Mouse (Mus musculus): ENCODE results near the gene 2900011O08Rik. TPM values are rescaled to one million over a fixed set of nuclear protein-coding genes. Genes with fewer than 3 reads are reported as not detected.

The 2900011O08Rik gene
- polyA plus RNA-seq, 1 experiment from 2014 or later, result 128 TPM

DNA sequence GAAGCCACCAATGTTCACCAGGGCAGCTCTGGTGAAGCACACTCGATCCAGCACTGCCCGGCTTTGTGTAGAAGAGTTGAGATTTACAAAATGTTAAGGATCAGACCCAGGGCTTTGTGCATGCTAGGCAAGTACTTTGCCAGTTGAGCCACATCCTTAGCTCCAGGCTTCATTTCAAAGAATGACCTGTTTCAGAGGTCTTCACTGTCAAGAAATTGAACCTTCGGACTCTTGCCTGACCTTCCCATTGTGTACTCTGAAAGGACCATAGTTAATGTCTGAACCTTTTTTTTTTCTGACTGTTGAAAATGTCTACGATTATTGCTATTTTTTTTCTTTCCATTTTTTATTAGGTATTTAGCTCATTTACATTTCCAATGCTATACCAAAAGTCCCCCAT is 23.6 kb downstream of the 2900011O08Rik start:
- H3K27me3 ChIP-seq, result no peaks in the 10 kb centered on the region
- H3K27ac ChIP-seq, result no peak overlapping the region
- no peak for ATAC-seq (ENCODE audit: low FRiP score)
- H3K9me3 ChIP-seq, result no peaks in the 10 kb centered on the region
- H3K4me2 ChIP-seq, result no peak overlapping the region
- peaks cover 2% of the 10 kb centered on the region; the same call in 1 of the 2 replicates for H3K36me3 ChIP-seq
- H3K4me3 ChIP-seq, result no peak overlapping the region
- H3K9ac ChIP-seq, result no peak overlapping the region
- H3K4me1 ChIP-seq (replicated peaks), result no peaks in the 10 kb centered on the region
- WGBS, result 96% methylated on average over 4 of the region's 4 CpGs

DNA sequence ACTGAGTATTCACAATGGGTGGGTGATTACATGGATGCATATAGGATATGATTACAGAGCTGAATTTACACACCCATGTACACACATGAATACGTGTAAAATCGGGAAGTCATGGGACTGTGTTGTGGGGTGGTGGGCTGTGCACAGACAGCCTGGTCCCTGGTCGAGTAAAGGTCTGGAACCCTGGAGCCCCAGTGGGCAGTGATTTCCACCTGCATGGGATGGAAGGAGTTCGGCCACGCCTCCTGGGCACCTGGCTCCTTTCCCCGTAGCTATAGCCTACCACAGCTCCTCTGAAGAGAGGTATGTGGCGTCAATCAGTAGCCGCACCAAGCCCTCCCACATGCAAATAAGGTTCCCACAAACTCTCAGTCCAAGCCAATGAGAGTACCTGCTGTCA is 30.9 kb downstream of the 2900011O08Rik start:
- ATAC-seq (ENCODE audit: low FRiP score), result no peak
- H3K9me3 ChIP-seq, result no peaks in the 10 kb centered on the region
- 88% methylated on average over 8 of the region's 8 CpGs for WGBS

GRCm38 (mm10) chr16:14021166-14021822 is 34.9 kb downstream of the 2900011O08Rik start:
- no peaks in the 10 kb centered on the region for H3K27me3 ChIP-seq
- WGBS, result 89% methylated on average over 3 of the region's 3 CpGs
- no peak for ATAC-seq (ENCODE audit: low FRiP score)
- H3K4me1 ChIP-seq (replicated peaks), result 0 out of 2 replicates have a peak, but pooled peaks cover 6% of the 10 kb centered on the region
- H3K4me2 ChIP-seq, result no peak overlapping the region
- peaks cover 8% of the 10 kb centered on the region for H3K36me3 ChIP-seq
- no peak overlapping the region for H3K27ac ChIP-seq
- no peak overlapping the region for H3K4me3 ChIP-seq
- no peaks in the 10 kb centered on the region for H3K9me3 ChIP-seq
- no peak overlapping the region for H3K9ac ChIP-seq

More for the DNA sequence above, 30.9 kb downstream of the 2900011O08Rik start:
- H3K27me3 ChIP-seq, result no peaks in the 10 kb centered on the region
- no peak overlapping the region for H3K9ac ChIP-seq
- H3K4me1 ChIP-seq (replicated peaks), result no peaks in the 10 kb centered on the region
- H3K4me3 ChIP-seq, result no peak overlapping the region
- H3K36me3 ChIP-seq, result peaks cover 8% of the 10 kb centered on the region
- H3K4me2 ChIP-seq, result no peak overlapping the region
- H3K27ac ChIP-seq, result no peak overlapping the region

GRCm38 (mm10) chr16:14025091-14025990 is 38.9 kb downstream of the 2900011O08Rik start:
- 0 out of 2 replicates have a peak, but pooled peaks cover 6% of the 10 kb centered on the region for H3K4me1 ChIP-seq (replicated peaks)
- no peaks in the 10 kb centered on the region for H3K36me3 ChIP-seq
- no peaks in the 10 kb centered on the region for H3K27me3 ChIP-seq
- H3K4me3 ChIP-seq, result no peak overlapping the region
- H3K9ac ChIP-seq, result no peak overlapping the region
- H3K9me3 ChIP-seq, result no peaks in the 10 kb centered on the region
- ATAC-seq (ENCODE audit: low FRiP score), result no peak
- H3K27ac ChIP-seq, result no peak overlapping the region
- no peak overlapping the region for H3K4me2 ChIP-seq
- WGBS, result 49% methylated on average over 2 of the region's 2 CpGs

- H3K4me2 ChIP-seq, result no peak overlapping the region
- 0 out of 2 replicates have a peak, but pooled peaks cover 6% of the 10 kb centered on the region for H3K4me1 ChIP-seq (replicated peaks)
- ATAC-seq (ENCODE audit: low FRiP score), result no peak
- 66% methylated on average over 2 of the region's 2 CpGs for WGBS
- H3K4me3 ChIP-seq, result no peak overlapping the region
- H3K9ac ChIP-seq, result no peak overlapping the region
- H3K27me3 ChIP-seq, result no peaks in the 10 kb centered on the region
- no peaks in the 10 kb centered on the region for H3K9me3 ChIP-seq
- peaks cover 3% of the 10 kb centered on the region; the same call in 1 of the 2 replicates for H3K36me3 ChIP-seq
- H3K27ac ChIP-seq, result no peak overlapping the region
Observed at GRCm38 (mm10) chr16:14029072-14029471, 42.7 kb downstream of the 2900011O08Rik start.

GRCm38 (mm10) chr16:14029851-14030250 is 43.4 kb downstream of the 2900011O08Rik start:
- Histone ChIP-seq H3K9me3 (no peaks in the 10 kb centered on the region), H3K27ac (no peak overlapping the region), H3K4me3 (no peak overlapping the region), H3K36me3 (peaks cover 3% of the 10 kb centered on the region; the same call in 1 of the 2 replicates), H3K4me1 (replicated peaks) (0 out of 2 replicates have a peak, but pooled peaks cover 6% of the 10 kb centered on the region), H3K9ac (no peak overlapping the region), H3K4me2 (no peak overlapping the region), H3K27me3 (no peaks in the 10 kb centered on the region)
- 75% methylated on average over 2 of the region's 2 CpGs for WGBS
- no peak for ATAC-seq (ENCODE audit: low FRiP score)

- WGBS, result 91% methylated on average over 4 of the region's 4 CpGs
- H3K4me3 ChIP-seq, result no peak overlapping the region
- peaks cover 3% of the 10 kb centered on the region; the same call in 1 of the 2 replicates for H3K36me3 ChIP-seq
- H3K27me3 ChIP-seq, result no peaks in the 10 kb centered on the region
- H3K9me3 ChIP-seq, result no peaks in the 10 kb centered on the region
- no peak overlapping the region for H3K4me2 ChIP-seq
- no peak overlapping the region for H3K9ac ChIP-seq
- H3K4me1 ChIP-seq (replicated peaks), result no peaks in the 10 kb centered on the region
- no peak overlapping the region for H3K27ac ChIP-seq
- no peak for ATAC-seq (ENCODE audit: low FRiP score)
Observed at GRCm38 (mm10) chr16:14030650-14031049, 44.2 kb downstream of the 2900011O08Rik start.

DNA sequence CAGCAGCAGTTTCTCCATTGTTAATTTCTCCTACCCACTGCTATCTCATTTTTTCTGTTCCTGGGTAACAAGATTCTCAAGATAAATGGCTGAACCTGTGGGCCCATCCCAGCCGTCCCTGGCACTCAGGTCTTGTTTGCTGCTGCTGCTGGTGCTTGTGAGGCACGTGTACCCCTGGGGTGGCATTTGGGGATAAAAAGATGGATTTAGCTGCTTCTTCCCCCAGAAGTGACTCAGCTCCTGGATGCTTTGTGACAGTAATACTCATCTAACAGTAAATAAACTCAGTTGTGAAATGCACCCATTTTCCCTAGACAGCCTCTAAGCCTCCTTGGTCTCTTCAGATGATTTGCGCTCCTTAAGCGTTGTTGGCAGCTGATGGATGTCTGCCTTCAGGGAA is 46.7 kb downstream of the 2900011O08Rik start:
- H3K36me3 ChIP-seq, result peaks cover 3% of the 10 kb centered on the region; the same call in 1 of the 2 replicates
- H3K4me1 ChIP-seq (replicated peaks), result no peaks in the 10 kb centered on the region
- 89% methylated on average over 4 of the region's 4 CpGs for WGBS
- H3K4me2 ChIP-seq, result no peak overlapping the region
- no peak overlapping the region for H3K4me3 ChIP-seq
- H3K27ac ChIP-seq, result no peak overlapping the region
- ATAC-seq (ENCODE audit: low FRiP score), result no peak
- no peak overlapping the region for H3K9ac ChIP-seq
- H3K9me3 ChIP-seq, result no peaks in the 10 kb centered on the region
- no peaks in the 10 kb centered on the region for H3K27me3 ChIP-seq

DNA sequence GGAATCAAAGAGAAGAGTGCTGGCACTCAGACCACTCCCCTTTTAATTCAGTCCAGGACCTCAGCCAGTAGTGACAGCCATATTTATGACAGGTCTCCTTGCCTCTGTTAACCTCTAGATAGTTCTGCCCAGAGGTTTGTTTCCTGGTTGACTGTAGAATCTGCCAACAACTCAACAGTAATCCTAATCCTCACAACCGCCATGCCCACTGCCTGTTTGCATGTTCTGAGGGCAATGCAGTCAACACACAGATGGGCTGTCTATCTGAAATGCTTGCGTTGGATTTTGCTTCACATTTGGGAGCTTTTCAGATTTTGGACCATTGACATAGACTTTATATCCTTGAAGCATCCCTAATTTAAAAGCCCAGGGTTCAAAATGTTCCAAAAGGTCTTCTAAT is 56.0 kb downstream of the 2900011O08Rik start:
- WGBS, result 94% methylated on average over 2 of the region's 2 CpGs
- ATAC-seq (ENCODE audit: low FRiP score), result no peak
- no peaks in the 10 kb centered on the region for H3K4me1 ChIP-seq (replicated peaks)
- H3K4me2 ChIP-seq, result no peak overlapping the region
- no peak overlapping the region for H3K4me3 ChIP-seq
- H3K9me3 ChIP-seq, result no peaks in the 10 kb centered on the region
- H3K36me3 ChIP-seq, result no peaks in the 10 kb centered on the region
- no peak overlapping the region for H3K9ac ChIP-seq
- no peak overlapping the region for H3K27ac ChIP-seq
- H3K27me3 ChIP-seq, result no peaks in the 10 kb centered on the region

DNA sequence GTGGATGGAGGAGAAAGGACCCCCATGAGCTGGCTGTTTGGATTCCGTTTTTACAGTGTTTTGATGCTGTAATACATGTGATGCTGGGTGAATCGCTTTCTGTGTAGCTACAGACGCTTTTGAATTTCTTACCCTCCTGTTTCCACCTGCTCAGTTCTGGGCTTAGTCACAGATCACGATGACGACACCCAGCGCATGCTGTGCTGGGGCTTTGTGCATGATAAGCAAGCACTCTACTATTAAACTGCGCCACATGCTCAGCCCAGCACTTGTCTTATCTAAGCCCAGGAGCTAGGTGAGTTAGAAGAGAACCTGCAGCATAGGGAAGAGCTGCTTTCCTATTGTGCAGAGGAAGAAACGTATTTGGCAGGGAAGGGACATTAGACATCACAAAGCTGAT is 58.3 kb downstream of the 2900011O08Rik start:
- H3K36me3 ChIP-seq, result no peaks in the 10 kb centered on the region
- H3K4me3 ChIP-seq, result no peak overlapping the region
- no peak for ATAC-seq (ENCODE audit: low FRiP score)
- no peaks in the 10 kb centered on the region for H3K4me1 ChIP-seq (replicated peaks)
- H3K9me3 ChIP-seq, result no peaks in the 10 kb centered on the region
- H3K27me3 ChIP-seq, result no peaks in the 10 kb centered on the region
- WGBS, result 82% methylated on average over 8 of the region's 8 CpGs
- H3K4me2 ChIP-seq, result no peak overlapping the region
- no peak overlapping the region for H3K9ac ChIP-seq
- H3K27ac ChIP-seq, result no peak overlapping the region

DNA sequence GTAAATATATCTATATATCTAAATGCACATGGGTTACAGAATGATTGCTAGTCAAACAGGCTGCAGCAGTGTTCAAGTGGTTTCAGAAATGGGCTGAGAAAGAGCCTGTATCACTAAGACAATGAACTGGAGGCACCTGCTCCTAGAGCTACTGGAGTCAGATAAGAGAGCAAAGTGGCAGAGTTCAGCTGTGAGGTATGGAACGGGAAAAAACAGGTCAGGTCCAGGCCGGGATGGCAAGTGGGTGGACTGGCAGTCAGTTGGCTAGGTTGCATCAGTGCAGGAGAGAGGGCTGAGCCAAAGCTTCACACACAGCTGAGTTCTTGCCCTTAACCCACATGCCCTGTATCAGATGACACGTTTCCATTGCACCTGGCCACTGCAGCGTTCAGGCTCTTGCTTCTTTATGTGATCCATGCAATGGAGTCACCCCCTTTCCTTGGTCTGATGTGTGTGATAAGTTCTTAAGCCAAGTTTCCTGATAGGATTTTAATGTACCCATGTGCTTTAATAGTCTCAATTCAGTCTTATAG is 59.9 kb downstream of the 2900011O08Rik start:
- Histone ChIP-seq H3K9ac (no peak overlapping the region), H3K4me2 (no peak overlapping the region), H3K9me3 (no peaks in the 10 kb centered on the region), H3K27me3 (no peaks in the 10 kb centered on the region), H3K4me1 (replicated peaks) (no peaks in the 10 kb centered on the region), H3K27ac (no peak overlapping the region), H3K4me3 (no peak overlapping the region), H3K36me3 (no peaks in the 10 kb centered on the region)
- 91% methylated on average over 4 of the region's 4 CpGs for WGBS
- no peak for ATAC-seq (ENCODE audit: low FRiP score)

DNA sequence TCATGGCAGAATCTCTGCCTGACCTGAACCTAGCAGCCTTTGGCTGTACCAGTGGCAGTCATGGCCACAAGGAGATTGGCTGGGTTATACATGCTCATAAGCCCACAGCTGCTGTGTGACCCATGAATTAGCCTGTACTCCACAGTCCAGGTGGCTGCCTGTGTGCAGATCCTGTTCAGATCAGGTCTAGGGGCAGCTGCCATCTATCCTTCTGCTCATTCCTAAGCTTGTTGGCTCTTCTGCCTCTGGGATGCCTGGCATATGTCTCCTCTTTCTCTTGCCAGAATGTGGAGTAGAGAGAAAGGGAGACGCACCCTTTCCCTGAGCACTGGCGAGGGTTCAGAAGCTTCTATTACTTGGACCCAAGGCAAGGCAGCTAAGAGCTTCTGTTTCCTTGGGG is 65.8 kb downstream of the 2900011O08Rik start:
- no peaks in the 10 kb centered on the region for H3K9me3 ChIP-seq
- ATAC-seq (ENCODE audit: low FRiP score), result no peak
- no peak overlapping the region for H3K27ac ChIP-seq
- 91% methylated on average over 2 of the region's 2 CpGs for WGBS
- no peak overlapping the region for H3K4me2 ChIP-seq
- H3K36me3 ChIP-seq, result 0 out of 2 replicates have a peak, but pooled peaks cover 9% of the 10 kb centered on the region
- H3K4me3 ChIP-seq, result no peak overlapping the region
- H3K27me3 ChIP-seq, result no peaks in the 10 kb centered on the region
- H3K9ac ChIP-seq, result no peak overlapping the region
- peaks cover 6% of the 10 kb centered on the region; the same call in 1 of the 2 replicates for H3K4me1 ChIP-seq (replicated peaks)
